Mouse (Mus musculus): ENCODE measurements around the gene Hs1bp3.

Hs1bp3 gene

DNA sequence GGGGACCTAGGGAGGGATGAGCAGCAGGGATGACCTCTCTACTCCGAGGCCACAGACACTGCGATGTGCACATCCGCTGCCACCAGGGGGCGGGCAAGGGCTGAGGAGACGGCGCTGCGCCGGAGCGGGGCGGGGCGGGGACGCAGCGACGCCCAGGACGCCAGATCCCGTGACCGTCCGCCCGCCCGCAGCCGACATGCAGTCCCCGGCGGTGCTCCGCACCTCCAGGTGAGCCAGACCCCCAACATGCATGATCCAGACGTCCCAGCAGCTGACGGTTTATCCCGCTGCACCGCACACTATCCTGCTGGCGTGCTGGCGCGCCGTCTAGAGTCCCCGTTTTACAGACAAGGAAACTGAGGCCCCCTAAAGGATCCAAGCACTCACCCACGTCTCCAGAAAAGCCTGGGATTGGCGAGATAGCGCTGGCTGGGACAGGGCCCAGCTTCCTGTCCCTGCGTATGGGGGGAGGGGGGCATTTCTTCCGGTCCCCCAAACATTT is at the start of gene Hs1bp3:
Gene Hs1bp3 (plus strand): TSS at position 163 of the 502 bp plus-strand sequence.
- DNase-seq: peak; percentile 62 to 64

DNA sequence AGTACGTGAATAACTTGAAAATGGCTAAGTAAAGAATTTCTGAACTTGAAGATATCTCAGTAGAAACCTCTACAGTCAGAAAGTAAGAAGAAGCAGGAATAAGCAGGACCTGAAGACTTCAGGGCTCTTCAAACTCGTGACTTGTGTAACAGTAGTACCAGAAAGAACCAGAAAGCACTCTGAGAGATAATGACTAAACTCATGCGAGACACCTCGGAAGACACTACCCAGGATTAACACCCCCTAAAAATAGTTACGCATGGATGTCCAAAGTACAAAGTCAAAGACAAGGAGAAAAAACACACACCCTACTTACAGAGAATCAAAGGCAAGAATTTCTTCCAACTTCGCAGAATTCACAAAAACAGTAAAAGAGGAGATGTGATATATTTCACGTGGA is 46.9 kb upstream of the Hs1bp3 start:
- DNase-seq: no peak

DNA sequence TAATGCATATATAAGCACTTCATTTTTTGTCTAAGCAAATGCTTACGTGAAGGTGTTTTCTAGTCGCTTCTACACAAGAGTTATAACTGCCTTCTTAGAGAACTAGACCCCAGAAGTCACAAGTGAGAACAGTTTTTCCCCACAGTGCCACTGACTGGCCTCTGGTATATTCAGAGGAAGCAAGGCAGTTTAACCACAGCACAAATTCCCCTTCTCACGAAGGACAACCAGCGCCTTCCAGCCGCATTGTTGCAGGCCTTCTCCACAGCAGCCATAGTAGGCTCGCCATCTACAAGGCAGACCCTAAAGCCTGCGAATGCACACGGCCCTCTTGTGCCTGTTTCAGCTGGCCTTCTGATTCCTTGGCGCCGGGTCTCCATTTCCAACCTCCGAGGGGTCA is 43.6 kb upstream of the Hs1bp3 start:
- DNase-seq: no peak

DNA sequence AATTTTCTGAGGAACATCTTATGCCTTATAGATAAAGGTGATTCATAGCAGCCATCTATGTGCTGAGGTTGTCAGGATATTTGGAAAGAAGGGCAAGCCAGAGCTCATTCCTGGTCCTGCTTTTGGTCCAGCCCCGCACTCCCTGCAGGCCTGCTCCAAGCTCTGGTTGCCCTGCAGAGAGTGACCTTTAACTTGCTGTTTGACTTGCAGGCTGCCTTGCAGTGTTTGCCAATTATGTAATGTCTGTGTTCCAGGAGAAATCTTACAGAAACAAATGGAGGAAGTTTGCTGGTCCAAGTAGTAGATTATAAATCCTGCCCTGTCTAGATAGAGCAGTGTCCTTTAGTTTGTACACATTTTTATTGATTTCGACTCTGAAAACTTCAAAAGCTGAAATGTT is 41.8 kb upstream of the Hs1bp3 start:
- no peak for DNase-seq

DNA sequence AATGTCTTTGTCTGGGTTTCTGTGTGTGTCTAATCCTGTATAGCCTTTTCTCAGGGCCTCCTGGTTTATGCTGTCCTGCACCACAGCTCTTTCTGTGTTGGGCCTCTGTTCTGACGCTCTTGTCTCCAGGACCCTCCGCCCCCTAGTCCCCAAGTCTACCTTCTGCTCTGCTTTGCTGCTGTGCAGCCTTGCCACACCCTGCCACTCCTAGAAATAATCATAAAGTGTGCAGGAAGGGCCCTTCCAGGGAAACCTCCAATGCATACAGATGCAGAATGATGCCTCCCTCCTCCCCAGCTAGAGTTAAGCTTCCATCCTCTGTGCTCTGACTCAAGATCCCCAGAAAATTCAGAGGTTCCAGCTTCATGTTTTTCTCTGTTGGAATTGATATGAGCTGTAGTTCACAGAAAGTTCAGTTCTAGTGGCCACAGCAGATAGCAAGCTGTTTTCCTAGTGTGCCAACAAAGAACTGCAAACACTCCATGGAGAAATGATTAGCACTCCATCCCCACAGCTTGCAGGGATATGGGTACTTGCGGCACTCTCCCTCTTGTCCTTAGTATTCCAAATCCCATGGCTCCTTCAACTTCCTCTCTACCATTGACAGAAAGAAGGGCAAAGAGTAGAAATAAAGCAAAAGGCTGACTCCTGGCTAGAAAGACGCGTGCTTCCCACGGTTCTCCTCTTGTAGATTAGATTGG is 39.6 kb upstream of the Hs1bp3 start:
- no peak for DNase-seq

DNA sequence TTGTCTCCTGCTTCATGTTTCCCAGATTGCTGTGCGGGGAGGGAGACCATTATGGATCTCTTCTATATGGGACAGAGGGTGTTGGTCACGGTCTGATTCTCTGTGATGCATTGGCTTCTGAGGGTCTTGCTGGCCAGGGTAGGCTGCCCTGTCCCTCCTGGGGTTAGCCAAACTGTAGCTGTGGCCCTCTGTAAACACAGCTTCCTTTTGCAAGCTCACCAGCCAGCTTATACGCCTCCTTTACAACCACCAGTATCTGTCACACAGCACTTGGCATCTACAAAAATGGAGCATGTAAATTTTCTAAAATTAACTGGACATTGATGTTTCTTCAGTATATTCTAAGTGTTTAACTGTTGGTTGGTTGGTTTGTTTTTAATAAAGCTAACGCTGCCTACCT is 37.8 kb upstream of the Hs1bp3 start:
- no peak for DNase-seq

DNA sequence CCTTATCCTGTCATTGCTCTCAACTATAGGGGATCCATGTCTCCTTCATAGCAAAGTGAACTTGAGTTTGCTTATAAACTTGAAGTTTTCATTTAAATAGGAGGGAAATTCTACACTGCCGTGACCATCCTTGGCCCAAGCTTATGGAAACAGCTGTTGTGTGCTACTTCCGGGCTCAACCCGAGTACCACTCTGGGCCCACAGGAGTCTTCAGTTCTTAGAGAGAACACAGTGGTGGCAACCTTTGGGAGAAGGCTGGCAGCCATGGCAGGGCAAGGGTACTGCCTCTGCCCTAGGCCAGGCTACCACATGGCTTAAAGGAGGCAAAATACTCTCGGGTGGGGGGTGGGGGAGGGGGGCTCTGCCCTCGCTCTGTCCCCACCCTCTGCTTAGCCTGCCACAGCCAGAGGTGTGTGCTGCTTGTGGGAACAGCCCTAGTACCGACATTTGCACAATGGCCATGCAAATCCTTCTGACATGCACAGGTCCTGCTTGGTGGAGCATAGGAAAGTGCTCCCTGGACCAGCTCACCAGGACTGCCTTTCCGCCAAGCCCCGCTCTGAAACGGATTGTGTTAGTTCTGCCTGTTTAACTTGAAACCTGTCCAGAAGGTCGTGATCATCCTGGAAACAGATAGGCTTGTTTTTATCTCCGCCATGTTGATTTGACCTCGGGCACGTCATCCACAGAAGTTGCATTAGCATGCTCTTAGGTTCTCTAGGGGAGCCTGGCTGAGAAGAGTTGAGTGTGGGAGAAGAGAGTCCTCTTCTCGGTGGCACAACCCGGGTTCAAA is 31.8 kb upstream of the Hs1bp3 start:
- no peak for DNase-seq

DNA sequence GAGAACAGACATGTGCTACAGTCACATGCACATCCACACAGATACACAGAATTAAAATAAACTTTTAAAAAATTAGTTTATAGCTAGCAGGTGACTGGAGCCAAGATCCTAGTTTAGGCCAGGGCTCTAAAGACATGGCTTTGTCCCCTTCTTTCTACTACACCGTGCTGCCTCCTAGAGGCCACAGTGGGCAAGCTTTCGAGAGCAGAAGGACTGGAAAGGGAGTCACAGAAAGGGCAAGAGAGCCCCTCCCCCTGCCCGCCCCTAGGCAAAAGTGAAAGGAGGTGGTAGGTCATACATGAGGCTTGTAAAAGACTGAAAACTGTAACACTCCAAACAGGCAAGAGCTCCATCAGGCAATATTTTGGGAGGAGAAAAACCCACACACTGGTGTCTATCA is 25.3 kb upstream of the Hs1bp3 start:
- DNase-seq: no peak

DNA sequence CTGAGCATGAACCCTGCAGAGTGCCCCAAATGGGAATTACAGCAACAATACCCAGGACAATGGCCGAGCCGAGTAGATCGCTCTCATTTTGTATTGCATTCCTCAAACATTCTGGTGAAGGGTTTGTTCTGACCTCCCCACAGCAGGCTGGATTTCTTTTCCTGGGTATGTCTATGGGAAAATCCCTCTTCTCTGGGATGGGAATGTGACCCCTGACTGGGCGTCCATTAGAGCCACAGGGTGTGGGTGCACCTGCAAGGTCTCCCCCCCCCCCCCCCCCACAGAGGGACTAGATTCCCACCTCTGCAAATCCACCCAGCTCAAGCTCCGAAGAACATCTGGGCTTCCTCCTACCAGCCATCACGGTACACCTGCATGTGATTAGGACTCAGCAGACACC is 24.1 kb upstream of the Hs1bp3 start:
- DNase-seq: no peak

DNA sequence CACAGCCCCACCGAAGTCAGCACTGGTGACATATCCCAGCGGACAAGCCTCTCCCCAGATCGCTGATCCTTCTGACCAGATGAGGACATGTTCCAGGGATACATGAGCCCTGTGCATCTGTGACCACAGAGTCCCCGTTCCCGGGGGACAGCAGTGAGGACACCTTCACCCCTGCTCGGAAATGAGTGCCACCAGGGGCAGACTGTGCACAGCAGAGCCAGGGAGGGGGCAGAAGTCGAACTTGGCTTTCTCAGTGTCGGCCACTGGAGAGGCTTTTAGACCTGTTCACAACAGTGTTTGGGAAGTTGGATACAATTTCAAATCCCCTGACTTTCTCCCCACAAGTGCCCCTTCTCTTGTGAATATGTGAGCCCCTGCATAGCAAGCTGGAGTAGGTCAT is 23.7 kb upstream of the Hs1bp3 start:
- no peak for DNase-seq

DNA sequence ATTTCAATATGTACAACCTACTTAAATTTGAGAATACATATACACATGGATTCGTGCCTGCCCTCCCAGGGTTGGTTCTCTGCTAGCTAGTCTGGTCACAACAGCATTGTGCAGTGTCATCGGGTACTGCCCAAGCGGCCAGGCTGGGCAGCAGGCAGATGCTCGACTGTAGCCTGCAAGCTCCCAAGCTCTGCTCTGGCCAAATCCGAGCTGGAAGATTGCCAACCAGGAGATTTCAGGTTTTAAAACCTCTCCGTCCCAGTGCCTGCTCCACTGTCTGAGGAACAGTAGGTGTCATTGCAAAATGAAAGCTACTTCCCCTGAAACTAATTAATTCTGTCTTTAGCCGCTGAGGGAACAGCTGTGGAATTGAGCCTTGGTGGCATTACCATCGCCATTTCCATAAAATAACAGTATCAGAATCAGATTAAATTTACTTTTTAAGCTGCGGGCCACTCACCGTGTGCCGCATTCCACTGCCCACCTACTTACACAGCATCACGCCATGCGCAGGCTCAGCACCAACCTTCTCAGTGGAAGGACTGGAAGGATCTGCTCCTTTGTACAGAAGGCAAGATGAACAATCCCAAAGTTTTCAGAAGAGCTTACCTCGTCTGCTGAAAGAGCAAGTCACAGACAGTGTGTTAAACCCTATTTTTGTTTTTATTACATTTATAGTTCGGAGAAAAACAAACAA is 21.9 kb upstream of the Hs1bp3 start:
- no peak for DNase-seq

DNA sequence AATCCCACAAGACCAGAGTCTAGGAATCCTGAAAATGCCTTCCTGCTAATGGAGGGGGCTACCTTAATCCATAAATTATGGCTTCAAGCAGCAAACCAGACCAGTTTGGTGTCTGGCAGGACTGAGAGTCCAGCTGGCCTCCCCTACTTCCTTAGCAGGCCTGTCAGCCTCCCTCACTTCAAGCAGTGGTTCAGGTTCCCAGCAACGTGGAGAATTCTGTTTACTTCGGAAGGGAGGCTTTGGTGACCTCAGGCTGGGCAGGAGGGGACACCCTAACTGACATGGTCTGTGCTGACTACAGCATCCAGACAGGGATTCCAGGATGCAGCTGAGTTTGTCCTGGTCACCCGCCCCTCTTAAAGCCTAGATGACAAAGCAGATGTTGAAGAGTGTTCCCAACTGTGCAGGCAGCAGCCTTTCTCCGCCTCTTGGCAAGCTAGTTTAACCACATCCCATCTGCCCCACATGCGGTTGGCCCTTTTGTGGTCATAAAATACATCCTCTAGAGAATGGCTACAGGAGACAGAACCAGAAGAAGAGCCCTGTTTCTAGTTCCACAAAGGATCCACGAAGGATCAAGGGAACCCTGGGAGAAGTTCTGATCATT is 17.8 kb upstream of the Hs1bp3 start:
- no peak for DNase-seq

DNA sequence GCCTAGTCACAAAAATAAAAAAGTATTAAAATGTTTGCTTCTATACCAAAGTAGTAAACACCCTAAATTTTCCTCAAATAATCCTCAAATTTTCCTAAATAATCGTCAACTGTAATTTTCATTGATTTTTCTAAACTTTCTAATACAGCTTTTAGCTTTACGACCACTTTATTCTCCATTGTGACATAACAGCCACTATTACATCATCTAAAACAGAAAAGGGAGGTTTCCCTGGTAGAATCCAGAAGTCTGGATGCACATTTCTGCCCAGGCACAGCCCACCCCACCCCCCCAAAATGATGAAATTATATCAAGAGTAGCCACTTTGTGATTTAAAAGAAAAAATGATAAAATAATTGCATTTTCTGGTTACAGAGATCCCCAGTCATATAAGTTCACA is 17.1 kb upstream of the Hs1bp3 start:
- DNase-seq: no peak

DNA sequence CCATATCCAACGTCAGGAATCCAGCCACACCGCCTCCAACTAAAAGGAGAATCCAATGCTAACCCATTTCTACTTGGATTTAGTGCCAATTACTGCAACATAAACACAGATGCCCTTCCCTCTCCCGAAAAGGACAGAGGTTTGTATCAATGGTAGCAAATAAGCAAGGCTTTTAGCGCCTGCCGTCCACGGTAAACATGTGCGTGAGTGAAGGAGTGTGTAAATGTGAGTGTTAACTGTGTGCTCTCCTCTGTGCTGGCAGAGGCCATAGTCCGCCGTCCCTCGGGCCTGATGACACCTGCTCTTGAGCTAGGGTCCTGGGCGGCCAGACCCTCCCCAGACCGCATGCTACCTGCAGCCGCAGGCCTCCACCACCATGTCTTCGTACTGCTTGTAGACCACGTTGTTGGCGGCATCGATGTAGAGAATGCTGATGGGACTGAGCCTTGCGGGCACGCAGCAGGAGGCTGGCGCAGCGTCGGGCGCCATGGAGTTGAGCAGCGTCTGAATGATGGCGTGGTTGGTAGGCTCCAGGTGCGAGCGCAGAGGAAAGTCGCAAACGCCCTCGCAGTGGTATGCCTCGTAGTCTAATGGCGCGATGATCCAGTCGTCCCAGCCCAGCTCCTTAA is 15.5 kb upstream of the Hs1bp3 start:
- DNase-seq: no peak

DNA sequence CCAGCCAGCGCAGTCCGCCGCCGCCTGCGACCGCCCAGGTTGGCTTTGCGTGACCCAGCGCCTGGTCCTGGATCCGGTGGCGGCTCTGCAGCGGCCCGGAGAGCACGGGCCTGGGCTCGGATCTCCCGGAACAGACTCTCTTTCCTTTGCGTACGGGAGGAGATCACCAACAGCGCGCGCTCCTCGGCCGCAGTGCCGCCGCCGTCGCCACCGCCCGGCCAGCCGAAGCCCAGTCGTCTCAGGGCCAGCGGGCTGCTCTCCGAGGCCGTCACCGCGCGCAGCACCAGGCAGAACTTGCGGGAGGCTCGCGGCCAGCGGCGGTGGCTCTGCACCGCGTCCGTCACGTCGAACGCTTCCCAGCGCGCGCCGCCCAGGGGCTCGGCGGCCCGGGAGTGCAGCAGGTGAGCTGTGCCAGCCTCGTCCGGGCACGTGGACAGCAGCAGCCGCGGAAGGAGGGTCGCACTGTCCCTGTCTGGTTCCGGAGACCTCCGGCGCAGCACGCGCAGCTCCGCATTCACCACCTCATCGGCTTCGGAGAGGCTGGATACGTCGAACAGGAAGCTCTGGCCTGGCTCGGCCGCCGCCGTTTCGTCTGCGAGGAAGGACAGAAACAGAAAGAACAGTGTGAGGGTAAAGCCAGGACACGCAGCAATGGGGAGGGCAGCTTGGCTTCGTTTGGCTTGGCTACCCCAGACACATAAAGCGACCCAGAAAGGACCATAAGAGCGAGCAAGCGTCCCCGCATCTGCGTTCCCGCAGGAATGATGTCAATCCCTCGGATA is 14.7 kb upstream of the Hs1bp3 start:
- no peak for DNase-seq

DNA sequence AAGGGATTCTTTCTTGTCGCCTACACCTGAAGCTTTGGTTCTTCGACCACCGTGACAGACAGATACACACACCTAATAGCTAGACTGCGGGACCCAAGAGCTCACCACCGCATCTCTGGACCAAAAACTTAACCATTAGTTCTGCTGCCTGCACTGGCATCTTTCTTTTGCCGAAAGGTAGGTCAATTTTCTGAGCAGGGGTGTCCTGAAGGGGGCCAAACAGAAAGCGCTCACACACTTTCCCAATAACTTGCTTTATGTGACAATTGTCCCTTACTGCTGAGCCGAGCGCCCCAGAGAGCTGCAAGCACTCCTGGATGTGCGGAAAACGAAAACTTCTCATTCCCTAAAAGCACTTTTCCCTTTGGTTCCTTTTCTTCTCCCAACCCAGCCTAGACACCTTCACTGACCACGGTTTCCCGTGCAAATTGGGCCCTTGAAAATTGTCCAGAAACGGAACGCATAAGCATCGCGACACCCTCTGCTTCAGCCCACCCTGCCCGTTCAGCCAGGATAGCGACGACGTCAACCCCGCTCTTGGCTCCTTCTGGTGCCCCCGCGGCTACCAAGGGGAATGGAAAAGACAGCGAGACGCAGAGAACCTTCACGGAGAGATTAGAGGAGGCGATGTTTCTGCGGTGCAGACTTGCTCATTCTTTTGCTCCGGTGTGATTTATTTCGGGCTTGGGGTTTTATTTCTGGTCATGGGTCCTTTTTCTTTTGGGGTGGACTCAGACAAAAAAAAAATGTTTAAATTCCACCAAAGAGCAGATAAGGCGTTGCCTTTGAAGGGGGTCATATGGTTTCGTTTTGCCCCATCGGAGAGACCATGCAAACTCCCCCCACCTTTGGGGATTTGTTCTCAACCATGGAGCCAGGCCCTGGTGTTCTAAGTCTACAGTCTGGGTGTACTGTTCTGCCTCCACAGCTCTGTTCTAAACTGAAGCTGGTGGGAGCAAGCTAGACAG is 13.8 kb upstream of the Hs1bp3 start:
- DNase-seq: no peak

DNA sequence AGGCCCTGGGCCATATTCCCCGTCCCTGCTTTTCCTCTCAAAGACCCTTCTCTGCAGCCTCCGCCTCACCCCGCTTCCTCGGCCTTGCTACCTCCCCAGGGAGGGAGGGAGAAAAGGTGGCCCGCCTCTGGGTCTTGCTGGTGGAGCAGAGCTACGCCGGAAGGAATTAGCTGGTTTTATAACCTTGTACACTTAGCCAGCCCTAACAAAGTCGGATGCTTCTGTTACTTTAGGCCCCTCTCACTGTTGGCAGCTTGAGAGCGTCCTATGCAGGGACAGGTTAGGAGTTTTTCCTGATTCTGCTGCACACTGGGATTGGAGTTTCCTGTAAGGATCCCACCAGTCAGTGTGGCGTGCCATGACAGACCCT is 13.1 kb upstream of the Hs1bp3 start:
- no peak for DNase-seq

DNA sequence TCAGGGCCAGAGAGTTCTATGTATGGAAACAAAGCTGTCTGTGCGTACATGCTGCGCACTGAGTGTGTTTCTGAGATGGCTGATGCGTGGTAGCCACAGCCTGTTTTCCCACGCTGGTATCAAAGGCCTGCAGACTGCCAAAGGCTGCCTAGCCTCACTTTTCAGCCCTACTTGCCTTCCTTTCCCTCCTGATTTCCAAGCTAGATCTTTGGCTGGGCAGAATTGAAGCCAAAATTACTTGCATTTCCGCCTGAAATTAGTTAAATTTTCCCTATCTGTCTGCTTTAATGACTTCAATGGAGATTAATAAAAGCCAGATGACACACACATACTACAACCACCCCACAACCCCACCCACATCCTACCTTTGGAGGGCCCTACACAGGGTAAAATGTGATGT is 12.7 kb upstream of the Hs1bp3 start:
- DNase-seq: no peak

DNA sequence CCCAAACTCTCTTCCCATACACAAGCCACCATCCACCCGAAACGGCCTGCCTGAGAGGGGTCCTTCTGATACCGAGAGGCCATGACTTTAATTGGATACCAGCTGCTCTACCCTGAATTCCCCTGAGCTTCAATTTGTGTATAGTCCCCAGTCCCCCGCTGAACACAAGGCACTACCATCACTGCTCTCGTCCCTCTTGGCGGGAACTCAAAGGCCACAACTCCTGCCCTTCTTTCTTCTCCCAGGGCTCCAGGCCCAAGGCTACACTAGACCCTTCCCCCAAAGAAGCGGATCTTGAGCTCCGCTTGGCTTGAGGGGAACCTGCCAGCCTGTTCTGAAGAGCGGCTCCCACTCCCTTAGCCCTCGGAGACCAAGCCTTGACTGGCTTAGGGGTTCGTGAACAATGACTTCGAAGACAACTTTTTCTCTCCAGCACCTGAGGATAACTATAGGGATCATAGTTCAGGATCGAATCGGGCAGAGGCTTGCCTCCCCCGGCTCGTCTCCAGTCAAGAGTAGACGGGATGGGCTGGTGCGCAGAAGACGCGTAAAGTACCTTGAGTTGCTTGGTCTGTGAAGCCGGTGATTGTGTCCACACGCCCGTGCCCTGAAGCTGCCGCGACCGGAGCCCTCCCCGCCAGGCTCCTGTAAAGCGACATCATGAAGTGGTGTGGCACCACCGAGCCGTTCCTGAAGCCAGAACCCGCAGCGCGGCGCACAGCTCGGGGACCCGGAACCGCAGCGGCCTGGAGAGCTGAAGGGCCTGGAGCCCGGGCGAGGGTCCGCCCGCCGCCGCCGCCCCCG is 12.0 kb upstream of the Hs1bp3 start:
- DNase-seq: no peak

DNA sequence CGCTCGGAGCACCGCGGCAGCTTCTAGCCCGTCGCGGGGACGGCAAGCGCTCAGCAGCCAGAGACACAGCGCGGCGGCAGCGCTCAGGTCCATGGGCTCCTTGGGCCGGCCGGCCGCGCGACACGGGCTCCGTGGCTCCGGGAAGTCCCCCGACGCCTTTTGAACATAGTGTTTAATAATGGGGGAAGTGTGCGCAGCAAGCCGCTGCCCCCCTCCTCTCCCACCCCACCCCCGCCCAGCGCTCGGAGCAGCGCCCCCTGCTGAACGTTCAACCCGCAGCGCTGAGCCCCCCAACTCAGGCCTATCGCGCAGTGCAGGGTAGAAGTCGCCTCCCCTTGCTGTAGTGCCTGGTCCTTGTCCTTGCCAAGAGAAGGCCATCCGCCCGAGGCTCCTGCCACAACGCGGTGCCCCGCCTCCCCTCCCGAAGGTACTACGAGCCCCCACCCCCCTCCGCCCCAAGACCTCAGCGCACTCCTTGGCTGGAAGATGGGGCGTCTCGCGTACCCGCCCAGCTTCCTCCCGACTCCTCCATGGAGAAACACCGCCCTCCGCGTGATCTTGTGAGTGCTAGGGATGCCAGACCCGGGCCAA is 11.3 kb upstream of the Hs1bp3 start, which contains the start of gene Gdf7:
Gene Gdf7 (minus strand): TSS at position 114 of the 591 bp plus-strand sequence.
- no peak for DNase-seq

Data from thymus, adult 18-20 months (tissue).